Mouse (Mus musculus) CD4-positive, CD25-positive, alpha-beta regulatory T cell, adult 2 months (primary cell): ENCODE data around the gene Cyp2ab1.
"Not testable (repeated sequence)": the region's sequence is repeated elsewhere in the genome, so short reads cannot be mapped to it uniquely, and the experiment has no call there.

Source experiments
- DNase-seq: peaks from one replicate; pipeline ENCODE4 v3.0.0-alpha.2; 2012; ENCODE audit warnings: low read depth, low spot score

The Cyp2ab1 gene

GRCm38 (mm10) chr16:20325286-20325685 lies at the start of gene Cyp2ab1:
Gene Cyp2ab1 (minus strand): TSS chr16:20325404.
- DNase-seq = no peak

GRCm38 (mm10) chr16:20371731-20372130 lies 46.5 kb upstream of the Cyp2ab1 start:
- no peak for DNase-seq

GRCm38 (mm10) chr16:20368221-20368620 lies 43.0 kb upstream of the Cyp2ab1 start:
- no peak for DNase-seq

GRCm38 (mm10) chr16:20362121-20362520 lies 36.9 kb upstream of the Cyp2ab1 start:
- no peak for DNase-seq

GRCm38 (mm10) chr16:20361496-20361895 lies 36.3 kb upstream of the Cyp2ab1 start:
- not testable (repeated sequence) for DNase-seq

GRCm38 (mm10) chr16:20359643-20360295 lies 34.6 kb upstream of the Cyp2ab1 start:
- no peak for DNase-seq

GRCm38 (mm10) chr16:20357837-20358236 lies 32.6 kb upstream of the Cyp2ab1 start:
- DNase-seq = no peak

GRCm38 (mm10) chr16:20354762-20355161 lies 29.6 kb upstream of the Cyp2ab1 start:
- no peak for DNase-seq

GRCm38 (mm10) chr16:20354011-20354410 lies 28.8 kb upstream of the Cyp2ab1 start:
- DNase-seq = no peak

- DNase-seq = no peak
These were observed 20.3 kb upstream of the Cyp2ab1 start for GRCm38 (mm10) chr16:20345464-20345863.

- no peak for DNase-seq
These were observed 13.4 kb upstream of the Cyp2ab1 start for GRCm38 (mm10) chr16:20338616-20339015.

- no peak for DNase-seq
These were observed 9.7 kb upstream of the Cyp2ab1 start for GRCm38 (mm10) chr16:20334918-20335317.

- no peak for DNase-seq
These were observed 3.1 kb upstream of the Cyp2ab1 start for GRCm38 (mm10) chr16:20328306-20328705.

- DNase-seq = no peak
These were observed 1.3 kb downstream of the Cyp2ab1 start for GRCm38 (mm10) chr16:20323907-20324306.

GRCm38 (mm10) chr16:20322274-20322673 lies 2.9 kb downstream of the Cyp2ab1 start:
- no peak for DNase-seq

- DNase-seq = no peak
These were observed 8.4 kb downstream of the Cyp2ab1 start for GRCm38 (mm10) chr16:20316770-20317169.

GRCm38 (mm10) chr16:20315266-20315665 lies 9.9 kb downstream of the Cyp2ab1 start:
- DNase-seq = no peak

GRCm38 (mm10) chr16:20312272-20312671 lies 12.9 kb downstream of the Cyp2ab1 start:
- DNase-seq = no peak

GRCm38 (mm10) chr16:20301770-20302649 lies 23.2 kb downstream of the Cyp2ab1 start, which contains the start of gene Parl:
Gene Parl (minus strand): TSS chr16:20302387.
- DNase-seq = peak; percentile 97

- DNase-seq = no peak
These were observed 25.1 kb downstream of the Cyp2ab1 start for GRCm38 (mm10) chr16:20300076-20300475.

GRCm38 (mm10) chr16:20280238-20280637 lies 45.0 kb downstream of the Cyp2ab1 start:
- no peak for DNase-seq

- DNase-seq = no peak
These were observed 45.8 kb downstream of the Cyp2ab1 start for GRCm38 (mm10) chr16:20279395-20279794.

- no peak for DNase-seq
These were observed 52.2 kb downstream of the Cyp2ab1 start for GRCm38 (mm10) chr16:20272994-20273393.
